Mouse (Mus musculus) midbrain, embryonic 13.5 days (tissue): ENCODE measurements around the gene Cdc14b. TPM values are rescaled to one million over a fixed set of nuclear protein-coding genes. Genes with fewer than 3 reads are reported as not detected.

ENCODE experiments used
- ATAC-seq: fragments of 200-750 bp; cut with Nextera tagmentation; 2 replicates; pipeline ENCODE4 v1.8.0; 2017; ENCODE audit warnings: mild to moderate bottlenecking, moderate TSS enrichment, moderate library complexity
- H3K27ac ChIP-seq: fragments of 300-500 bp; sonication (generic); 2 replicates; pipeline ENCODE4 v1.5.1; 2015; ENCODE audit warnings: inconsistent platforms, mild to moderate bottlenecking, moderate library complexity
- H3K27me3 ChIP-seq: fragments of 300-500 bp; sonication (generic); 2 replicates; pipeline ENCODE4 v1.6.1; 2015; ENCODE audit warnings: mild to moderate bottlenecking, inconsistent platforms
- H3K36me3 ChIP-seq: fragments of 300-500 bp; sonication (generic); 2 replicates; pipeline ENCODE4 v1.6.1; 2015; ENCODE audit warnings: mild to moderate bottlenecking, inconsistent platforms
- H3K4me1 ChIP-seq: fragments of 300-500 bp; sonication (generic); replicated peaks from 2 replicates; pipeline ENCODE4 v1.6.1; 2015; ENCODE audit warnings: inconsistent platforms
- H3K4me2 ChIP-seq: fragments of 300-500 bp; sonication (generic); replicated peaks from 2 replicates; pipeline ENCODE4 v1.6.1; 2015; ENCODE audit warnings: moderate library complexity, mild to moderate bottlenecking, inconsistent platforms
- H3K4me3 ChIP-seq: fragments of 300-500 bp; sonication (generic); replicated peaks from 2 replicates; pipeline ENCODE4 v1.5.1; 2015; ENCODE audit warnings: mild to moderate bottlenecking, inconsistent platforms
- H3K9ac ChIP-seq: fragments of 300-500 bp; sonication (generic); replicated peaks from 2 replicates; pipeline ENCODE4 v1.6.1; 2015; ENCODE audit warnings: mild to moderate bottlenecking, inconsistent platforms
- H3K9me3 ChIP-seq: fragments of 300-500 bp; sonication (generic); 2 replicates; pipeline ENCODE4 v1.6.1; 2016; ENCODE audit warnings: mild to moderate bottlenecking, inconsistent platforms
- WGBS: fragments of 180-500 bp; shearing (Covaris S2); methylation state at CpG from one replicate; pipeline ENCODE4 v1.1.7; 2015; 5-methylcytosine and 5-hydroxymethylcytosine counted together
- polyA plus RNA-seq: library from polyadenylated mRNA; unstranded; fragments of >200 nt; fragmentation: Nextera tagmentation; extraction: Ambion mirVana; gene quantifications from 2 replicates; pipeline ENCODE4 v1.2.1, GENCODE M21; 2015

The Cdc14b gene
- polyA plus RNA-seq, 1 experiment from 2014 or later, result 4.1 TPM

GRCm38 (mm10) chr13:64309842-64310241 lies 34.8 kb upstream of the Cdc14b start:
- H3K4me2 ChIP-seq, result no peak overlapping the region
- ATAC-seq, result no peak
- no peak overlapping the region for H3K9ac ChIP-seq
- H3K36me3 ChIP-seq, result peaks cover 3% of the 10 kb centered on the region; the same call in 1 of the 2 replicates
- no peaks in the 10 kb centered on the region for H3K9me3 ChIP-seq
- no peaks in the 10 kb centered on the region for H3K27me3 ChIP-seq
- H3K4me1 ChIP-seq, result peaks cover 10% of the 10 kb centered on the region
- WGBS, result 85% methylated on average over 11 of the region's 11 CpGs
- no peak overlapping the region for H3K4me3 ChIP-seq
- no peak overlapping the region for H3K27ac ChIP-seq

- peaks cover 3% of the 10 kb centered on the region; the same call in 1 of the 2 replicates for H3K36me3 ChIP-seq
- 73% methylated on average over 5 of the region's 5 CpGs for WGBS
- no peak overlapping the region for H3K4me3 ChIP-seq
- no peaks in the 10 kb centered on the region for H3K27me3 ChIP-seq
- H3K9me3 ChIP-seq, result no peaks in the 10 kb centered on the region
- H3K4me1 ChIP-seq, result peaks cover 10% of the 10 kb centered on the region
- H3K9ac ChIP-seq, result no peak overlapping the region
- H3K27ac ChIP-seq, result no peak overlapping the region
- no peak for ATAC-seq
- no peak overlapping the region for H3K4me2 ChIP-seq
Measured at GRCm38 (mm10) chr13:64309036-64309435, 33.9 kb upstream of the Cdc14b start.

- WGBS, result 90% methylated on average over 5 of the region's 5 CpGs
- no peak for ATAC-seq
- no peak overlapping the region for H3K27ac ChIP-seq
Measured at GRCm38 (mm10) chr13:64307508-64307907, 32.4 kb upstream of the Cdc14b start.

GRCm38 (mm10) chr13:64306078-64306477 lies 31.0 kb upstream of the Cdc14b start:
- H3K9ac ChIP-seq, result no peak overlapping the region
- peaks cover 8% of the 10 kb centered on the region; the same call in 1 of the 2 replicates for H3K36me3 ChIP-seq
- H3K4me2 ChIP-seq, result no peak overlapping the region
- peak; percentile 58 for ATAC-seq
- no peaks in the 10 kb centered on the region for H3K27me3 ChIP-seq
- no peaks in the 10 kb centered on the region for H3K4me1 ChIP-seq
- H3K9me3 ChIP-seq, result no peaks in the 10 kb centered on the region
- H3K27ac ChIP-seq, result no peak overlapping the region
- no peak overlapping the region for H3K4me3 ChIP-seq
- 81% methylated on average over 3 of the region's 3 CpGs for WGBS

More at GRCm38 (mm10) chr13:64307508-64307907, 32.4 kb upstream of the Cdc14b start:
- H3K36me3 ChIP-seq, result peaks cover 8% of the 10 kb centered on the region; the same call in 1 of the 2 replicates
- H3K9me3 ChIP-seq, result no peaks in the 10 kb centered on the region
- H3K4me1 ChIP-seq, result peaks cover 7% of the 10 kb centered on the region
- H3K4me2 ChIP-seq, result no peak overlapping the region
- H3K4me3 ChIP-seq, result no peak overlapping the region
- no peaks in the 10 kb centered on the region for H3K27me3 ChIP-seq
- no peak overlapping the region for H3K9ac ChIP-seq

- Histone ChIP-seq H3K27ac (no peak overlapping the region), H3K4me3 (no peak overlapping the region), H3K9me3 (no peaks in the 10 kb centered on the region), H3K4me2 (no peak overlapping the region), H3K4me1 (no peaks in the 10 kb centered on the region), H3K9ac (no peak overlapping the region), H3K36me3 (0 out of 2 replicates have a peak, but pooled peaks cover 5% of the 10 kb centered on the region), H3K27me3 (no peaks in the 10 kb centered on the region)
- WGBS, result 100% methylated on average over 1 of the region's 1 CpGs
- no peak for ATAC-seq
Measured at GRCm38 (mm10) chr13:64299069-64299468, 24.0 kb upstream of the Cdc14b start.

- Histone ChIP-seq H3K27ac (no peak overlapping the region), H3K4me1 (no peaks in the 10 kb centered on the region), H3K27me3 (no peaks in the 10 kb centered on the region), H3K4me3 (no peak overlapping the region), H3K36me3 (no peaks in the 10 kb centered on the region), H3K9ac (no peak overlapping the region), H3K9me3 (no peaks in the 10 kb centered on the region), H3K4me2 (no peak overlapping the region)
- WGBS, result 50% methylated on average over 4 of the region's 4 CpGs
- no peak for ATAC-seq
Measured at GRCm38 (mm10) chr13:64286791-64287190, 11.7 kb upstream of the Cdc14b start.

GRCm38 (mm10) chr13:64286321-64286720 lies 11.2 kb upstream of the Cdc14b start:
- H3K4me1 ChIP-seq, result no peaks in the 10 kb centered on the region
- ATAC-seq, result no peak
- H3K36me3 ChIP-seq, result no peaks in the 10 kb centered on the region
- H3K4me3 ChIP-seq, result no peak overlapping the region
- H3K9me3 ChIP-seq, result no peaks in the 10 kb centered on the region
- H3K4me2 ChIP-seq, result no peak overlapping the region
- no peak overlapping the region for H3K9ac ChIP-seq
- WGBS, result 74% methylated on average over 4 of the region's 4 CpGs
- no peak overlapping the region for H3K27ac ChIP-seq
- H3K27me3 ChIP-seq, result no peaks in the 10 kb centered on the region

- no peaks in the 10 kb centered on the region for H3K27me3 ChIP-seq
- WGBS, result 92% methylated on average over 2 of the region's 2 CpGs
Measured at GRCm38 (mm10) chr13:64284676-64285075, 9.6 kb upstream of the Cdc14b start.

GRCm38 (mm10) chr13:64280940-64281339 lies 5.8 kb upstream of the Cdc14b start:
- ATAC-seq, result no peak
- no peak overlapping the region for H3K27ac ChIP-seq
- no peaks in the 10 kb centered on the region for H3K36me3 ChIP-seq
- H3K4me1 ChIP-seq, result no peaks in the 10 kb centered on the region
- no peaks in the 10 kb centered on the region for H3K9me3 ChIP-seq
- 92% methylated on average over 5 of the region's 5 CpGs for WGBS
- H3K27me3 ChIP-seq, result peaks cover 16% of the 10 kb centered on the region
- H3K4me3 ChIP-seq, result no peak overlapping the region
- no peak overlapping the region for H3K9ac ChIP-seq
- H3K4me2 ChIP-seq, result no peak overlapping the region

More at GRCm38 (mm10) chr13:64284676-64285075, 9.6 kb upstream of the Cdc14b start:
- no peaks in the 10 kb centered on the region for H3K4me1 ChIP-seq
- no peaks in the 10 kb centered on the region for H3K9me3 ChIP-seq
- H3K4me3 ChIP-seq, result no peak overlapping the region
- no peak overlapping the region for H3K4me2 ChIP-seq
- no peak overlapping the region for H3K9ac ChIP-seq
- ATAC-seq, result no peak
- H3K36me3 ChIP-seq, result no peaks in the 10 kb centered on the region
- no peak overlapping the region for H3K27ac ChIP-seq

- Histone ChIP-seq H3K27ac (no peak overlapping the region), H3K4me1 (peaks cover 16% of the 10 kb centered on the region), H3K36me3 (no peaks in the 10 kb centered on the region), H3K27me3 (peaks cover 40% of the 10 kb centered on the region), H3K9ac (no peak overlapping the region), H3K4me3 (peak overlapping the region; percentile 80), H3K9me3 (no peaks in the 10 kb centered on the region), H3K4me2 (peak overlapping the region; percentile 99)
- no peak for ATAC-seq
- WGBS, result 11% methylated on average over 9 of the region's 9 CpGs
Measured at GRCm38 (mm10) chr13:64275754-64276127, 651 bp upstream of the Cdc14b start.

GRCm38 (mm10) chr13:64273891-64274844 lies 922 bp downstream of the Cdc14b start:
- peak overlapping the region; percentile 99 for H3K4me2 ChIP-seq
- peaks cover 16% of the 10 kb centered on the region for H3K4me1 ChIP-seq
- H3K9ac ChIP-seq, result peak overlapping the region; percentile 78
- no peak overlapping the region for H3K27ac ChIP-seq
- peak overlapping the region; percentile 80 for H3K4me3 ChIP-seq
- WGBS, result under 1% methylated on average over 61 of the region's 95 CpGs
- no peaks in the 10 kb centered on the region for H3K9me3 ChIP-seq
- peaks cover 40% of the 10 kb centered on the region for H3K27me3 ChIP-seq
- no peaks in the 10 kb centered on the region for H3K36me3 ChIP-seq
- peak; percentile 84 for ATAC-seq

- Histone ChIP-seq H3K9ac (no peak overlapping the region), H3K27ac (no peak overlapping the region), H3K4me3 (no peak overlapping the region; the same call in 1 of the 2 replicates), H3K36me3 (no peaks in the 10 kb centered on the region), H3K27me3 (peaks cover 40% of the 10 kb centered on the region), H3K4me2 (peak overlapping the region; percentile 99), H3K4me1 (peaks cover 16% of the 10 kb centered on the region), H3K9me3 (no peaks in the 10 kb centered on the region)
- ATAC-seq, result no peak
- 55% methylated on average over 8 of the region's 8 CpGs for WGBS
Measured at GRCm38 (mm10) chr13:64273352-64273751, 1.7 kb downstream of the Cdc14b start.
